Mouse (Mus musculus) CD4-positive naive resting alpha-beta T cell, adult 57 days (primary cell): Measurements from ENCODE around the gene Miga1. TPM values are rescaled to one million over a fixed set of nuclear protein-coding genes. Genes with fewer than 3 reads are reported as not detected.

Experiments
- total RNA-seq: library from RNA; stranded (reverse); gene quantifications from one replicate; pipeline ENCODE4 v1.2.4, GENCODE M21; 2023

Gene Miga1
- 16.2 TPM for total RNA-seq

GRCm38 (mm10) chr3:152339862-152340557 is at the start of gene Miga1:
TSS of gene Miga1 (minus strand) at chr3:152340407.

GRCm38 (mm10) chr3:152345732-152346632 is 5.8 kb upstream of the Miga1 start, which contains the start of gene Usp33:
TSS of gene Usp33 (plus strand) at chr3:152346478.

GRCm38 (mm10) chr3:152266036-152266421 is 74.2 kb downstream of the Miga1 start, which contains the start of gene Nexn:
TSS of gene Nexn (minus strand) at chr3:152266350.

Other genes with a start within 250 kb of the Miga1 start
- 0.35 TPM for gene Gipc2, start 174.2 kb downstream of the Miga1 start, total RNA-seq
- 55.7 TPM for gene Dnajb4, start 130.1 kb downstream of the Miga1 start, total RNA-seq
- 294 TPM for gene Fubp1, start 130.0 kb downstream of the Miga1 start, total RNA-seq
- not detected for gene Nexn, start 74.1 kb downstream of the Miga1 start, total RNA-seq
- gene Usp33, start 6.1 kb upstream of the Miga1 start, total RNA-seq: 63.6 TPM
- 76.4 TPM for gene Zzz3, start 55.1 kb upstream of the Miga1 start, total RNA-seq